Mouse (Mus musculus): ENCODE measurements around the gene Ins1. TPM values are rescaled to one million over a fixed set of nuclear protein-coding genes. Genes with fewer than 3 reads are reported as not detected.

The Ins1 gene
- polyA plus RNA-seq (2012; rRNA removed; ENCODE audit: low replicate concordance): not detected in 2 replicates

GRCm38 (mm10) chr19:52263997-52264396, at the start of gene Ins1:
Gene Ins1 (plus strand): TSS chr19:52264297.

